Mouse (Mus musculus) heart, postnatal 25 days (tissue): Measurements from ENCODE around the gene Phlda2. TPM values are rescaled to one million over a fixed set of nuclear protein-coding genes. Genes with fewer than 3 reads are reported as not detected.
A peak's percentile ranks its signal among the peaks of the same experiment; 100 is the strongest.

ENCODE experiments used
- DNase-seq: peaks from one replicate; pipeline ENCODE4 v3.0.0; 2022; ENCODE audit warnings: low spot score
- intact Hi-C: fragments of 180-260 bp; cut with DNase I; formaldehyde crosslinking; loops from one replicate; pipeline ENCODE4 v1.15.1; 2025
- total RNA-seq, 2 experiments: library from RNA; stranded (reverse); gene quantifications; 2 replicates each; pipeline ENCODE4 v1.2.3; 2021

Gene Phlda2
- total RNA-seq, 2 experiments from 2014 or later, result not detected

- DNase-seq, result peak; percentile 47
- intact Hi-C loops, result loop anchor here (1.0 to 5.0 kb wide), 2 partner anchors 26 to 34 kb away; partner anchors contain the start of gene Slc22a18
Observed at GRCm38 (mm10) chr7:143505823-143506222, 2.9 kb upstream of the Phlda2 start.

GRCm38 (mm10) chr7:143505411-143505810 lies 2.5 kb upstream of the Phlda2 start:
- intact Hi-C loops, result loop anchor here (5.0 kb wide), 1 partner anchor 33 kb away; the partner anchor contains the start of gene Slc22a18
- no peak for DNase-seq

- intact Hi-C loops, result no loop called here
- DNase-seq, result no peak
Observed at GRCm38 (mm10) chr7:143503926-143504325, 976 bp upstream of the Phlda2 start.

GRCm38 (mm10) chr7:143501643-143502417 lies 1.1 kb downstream of the Phlda2 start:
- intact Hi-C loops, result no loop called here
- DNase-seq, result no peak

- intact Hi-C loops, result no loop called here
- no peak for DNase-seq
Observed at GRCm38 (mm10) chr7:143500912-143501311, 2.0 kb downstream of the Phlda2 start.

GRCm38 (mm10) chr7:143498584-143498983 lies 4.4 kb downstream of the Phlda2 start:
- no peak for DNase-seq
- intact Hi-C loops, result no loop called here

GRCm38 (mm10) chr7:143495104-143495961 lies 7.6 kb downstream of the Phlda2 start:
- no peak for DNase-seq
- intact Hi-C loops, result no loop called here

GRCm38 (mm10) chr7:143493616-143494126 lies 9.3 kb downstream of the Phlda2 start:
- intact Hi-C loops, result no loop called here
- DNase-seq, result no peak

- intact Hi-C loops, result loop anchor here (10.0 kb wide), 1 partner anchor 275 kb away; the partner anchor contains the start of gene Mrgprg
- no peak for DNase-seq
Observed at GRCm38 (mm10) chr7:143489735-143490134, 13.2 kb downstream of the Phlda2 start.

GRCm38 (mm10) chr7:143482541-143482940 lies 20.4 kb downstream of the Phlda2 start:
- intact Hi-C loops, result loop anchor here (10.0 kb wide), 1 partner anchor 282 kb away; the partner anchor contains the start of gene Mrgprg
- DNase-seq, result no peak

- no peak for DNase-seq
- intact Hi-C loops, result loop anchor here (10.0 kb wide), 1 partner anchor 283 kb away; the partner anchor contains the start of gene Mrgprg
Observed at GRCm38 (mm10) chr7:143481806-143482387, 21.1 kb downstream of the Phlda2 start.

GRCm38 (mm10) chr7:143480498-143480897 lies 22.5 kb downstream of the Phlda2 start:
- no peak for DNase-seq
- intact Hi-C loops, result loop anchor here (1.0 to 10.0 kb wide), 2 partner anchors 26 to 284 kb away; partner anchors contain the start of gene Mrgprg

GRCm38 (mm10) chr7:143477800-143478199 lies 25.1 kb downstream of the Phlda2 start:
- intact Hi-C loops, result loop anchor here (10.0 kb wide), 1 partner anchor 473 kb away; the partner anchor contains the start of gene Tspan32
- DNase-seq, result no peak

GRCm38 (mm10) chr7:143476702-143477335 lies 26.1 kb downstream of the Phlda2 start:
- DNase-seq, result no peak
- intact Hi-C loops, result loop anchor here (10.0 kb wide), 1 partner anchor 472 kb away; the partner anchor contains the start of gene Tspan32

GRCm38 (mm10) chr7:143475876-143476275 lies 27.1 kb downstream of the Phlda2 start:
- DNase-seq, result no peak
- intact Hi-C loops, result loop anchor here (10.0 kb wide), 1 partner anchor 471 kb away; the partner anchor contains the start of gene Tspan32

GRCm38 (mm10) chr7:143474811-143475210 lies 28.1 kb downstream of the Phlda2 start:
- intact Hi-C loops, result loop anchor here (5.0 to 10.0 kb wide), 2 partner anchors 32 to 470 kb away; partner anchors contain the start of gene Tspan32
- no peak for DNase-seq

GRCm38 (mm10) chr7:143473347-143474101 lies 29.4 kb downstream of the Phlda2 start, which contains the start of gene Slc22a18:
Slc22a18 (plus strand) TSS chr7:143473736.
- DNase-seq, result no peak

GRCm38 (mm10) chr7:143469946-143470345 lies 33.0 kb downstream of the Phlda2 start:
- intact Hi-C loops, result loop anchor here (5.0 to 10.0 kb wide), 2 partner anchors 37 to 465 kb away; partner anchors contain the start of gene Tspan32
- no peak for DNase-seq

More at GRCm38 (mm10) chr7:143473347-143474101, 29.4 kb downstream of the Phlda2 start, which contains the start of gene Slc22a18:
- intact Hi-C loops, result loop anchor here (5.0 to 10.0 kb wide), 2 partner anchors 34 to 469 kb away; partner anchors contain the start of gene Tspan32
